ENCODE assay signal across 30 mouse cellular contexts in the genomic region with DNA sequence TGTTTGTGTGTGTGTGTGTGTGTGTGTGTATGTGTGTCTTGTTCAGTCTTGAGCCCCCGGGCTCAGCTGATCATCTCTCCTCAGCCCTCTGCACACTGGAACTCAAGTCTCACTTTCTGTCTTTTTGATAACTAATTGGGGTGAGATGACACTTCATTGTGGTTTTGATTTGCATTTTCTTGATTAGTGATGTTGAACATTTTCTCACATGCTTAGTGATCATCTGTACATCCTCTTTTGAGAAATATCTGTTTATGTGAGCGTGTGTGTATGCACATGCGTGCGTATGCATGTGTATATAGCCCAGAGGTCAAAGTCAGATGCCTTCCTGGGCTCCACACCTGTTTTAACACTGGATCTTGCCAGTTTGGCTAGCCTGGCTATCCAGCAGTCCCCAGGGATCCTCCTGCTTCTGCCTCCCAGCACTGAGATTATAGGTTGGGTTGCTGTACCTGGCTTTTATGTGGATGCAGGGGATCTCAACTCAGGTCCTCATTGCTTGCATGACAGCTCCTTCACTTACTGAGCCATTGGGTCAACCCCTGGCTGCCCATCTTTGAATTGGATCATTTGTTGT. TPM values are rescaled to one million over a fixed set of nuclear protein-coding genes. Genes with fewer than 3 reads are reported as not detected.
DNase-seq lines count a peak whose midpoint lies in the region; TF ChIP-seq lines count a peak whose summit lies in the region.
"Had no signal": no experiment of that assay in that cellular context is flagged by ENCODE, and none has a peak within 500 bp of the region (broad histone marks: within the 10 kb centered on the region; RNA-seq: fewer than 3 reads in every experiment).

No protein-coding gene starts in this region.

- H3K27me3 ChIP-seq in CH12.LX (replicated peaks): no peaks in the 10 kb centered on the region
- no peaks in the 10 kb centered on the region for H3K27me3 ChIP-seq in splenic B cell, adult 2 months (ENCODE audit: control insufficient read depth, insufficient read depth, low read length, poor library complexity, severe bottlenecking)
- H3K27me3 ChIP-seq: embryonic facial prominence, embryonic 13.5 days; forebrain, embryonic 13.5 days; heart, embryonic 13.5 days; intestine, embryonic 15.5 days; Patski had no signal

- TF ChIP-seq POLR2A in CH12.LX (IDR thresholded peaks at IDR 0.05; ENCODE audit: low read depth, low read length): no peak

- TF ChIP-seq CTCF in CH12.LX (conservative IDR thresholded peaks at IDR 0.05 in 1 of 2, IDR thresholded peaks at IDR 0.05 in 1 of 2; ENCODE audit: low read depth in 2 of 2, low read length in 2 of 2): no peak

- H3K4me1 ChIP-seq in CH12.LX (ENCODE audit: control insufficient read depth in 1 of 2, insufficient read depth in 2 of 2): peaks cover 20 to 87% of the 10 kb centered on the region in 2 experiments
- H3K4me1 ChIP-seq: embryonic facial prominence, embryonic 13.5 days; forebrain, embryonic 13.5 days had no signal

- no peak for TF ChIP-seq RAD21 in CH12.LX (IDR thresholded peaks at IDR 0.05; ENCODE audit: low read depth, low read length)

- peak; percentile 32 to 44 for DNase-seq in spleen, postnatal 36 days (ENCODE audit: low spot score in 2 of 2)
- no peak for DNase-seq in spleen, adult 18-20 months
- DNase-seq in CH12.LX (ENCODE audit: extremely low read depth) (no peak), MN1 (ENCODE audit: low spot score) (no peak)
- DNase-seq in induced T-regulatory cell, adult 2 months (ENCODE audit: low read depth): peak; percentile 39
- DNase-seq in splenic B cell, adult 2 months (ENCODE audit: low read depth, low spot score): peak; percentile 85
- DNase-seq in urinary bladder, postnatal 36 days (ENCODE audit: low spot score in 2 of 2): no peak
- no peak for DNase-seq in cerebellum, postnatal 14 days
- DNase-seq: adrenal gland, adult 8-10 months; adrenal gland, postnatal 25 days; cerebellum, adult 11-12 months; cerebellum, adult 8-10 months; cerebellum, postnatal 25 days; gastrocnemius, adult 2 months; gastrocnemius, postnatal 14 days; heart, adult 18-20 months; heart, postnatal 14 days; heart, postnatal 4 days; kidney, adult 11 months; kidney, adult 8-10 months had no signal

- H3K27ac ChIP-seq in CH12.LX (ENCODE audit: insufficient read depth, low read depth): no peak overlapping the region
- H3K27ac ChIP-seq: embryonic facial prominence, embryonic 10.5 days; embryonic facial prominence, embryonic 13.5 days; forebrain, embryonic 10.5 days; forebrain, embryonic 13.5 days; gastrocnemius, adult 2 months; heart, embryonic 13.5 days; hindbrain, embryonic 14.5 days; hindbrain, postnatal 0 days; intestine, embryonic 15.5 days had no signal

- peaks cover 0 to 1% of the 10 kb centered on the region in 2 experiments for H3K36me3 ChIP-seq in CH12.LX (replicated peaks in 1 of 2; ENCODE audit: control insufficient read depth in 1 of 2, insufficient read depth in 1 of 2, low read length in 1 of 2)
- H3K36me3 ChIP-seq in splenic B cell, adult 2 months (ENCODE audit: control insufficient read depth, insufficient read depth, low read length, poor library complexity, severe bottlenecking): no peaks in the 10 kb centered on the region
- H3K36me3 ChIP-seq: embryonic facial prominence, embryonic 10.5 days; embryonic facial prominence, embryonic 13.5 days; forebrain, embryonic 10.5 days; heart, embryonic 13.5 days; intestine, embryonic 15.5 days had no signal

- no peak overlapping the region for H3K4me3 ChIP-seq in CH12.LX (replicated peaks in 1 of 3; ENCODE audit: low read depth in 2 of 3, low read length in 2 of 3, poor library complexity in 1 of 3)
- H3K4me3 ChIP-seq: embryonic facial prominence, embryonic 10.5 days; embryonic facial prominence, embryonic 13.5 days; erythroblast, embryonic 14.5 days; forebrain, embryonic 10.5 days; forebrain, embryonic 13.5 days; gastrocnemius, adult 2 months; heart, embryonic 13.5 days; intestine, embryonic 15.5 days had no signal

- in situ Hi-C loops in CH12.LX (cut with MboI; ENCODE audit: low pct_ligation_motif_present, low pct_unique_long_range_greater_than_20kb, low sequenced_read_pairs): no loop called here

- dilution Hi-C loops in CH12.LX (cut with MboI; ENCODE audit: extremely low pct_ligation_motif_present, extremely low pct_unique_long_range_greater_than_20kb, low sequenced_read_pairs): no loop called here

- no peak; the same call in 1 of the 2 replicates for TF ChIP-seq EP300 in CH12.LX (IDR thresholded peaks at IDR 0.05; ENCODE audit: low read length)

- no peaks in the 10 kb centered on the region for H3K9me3 ChIP-seq in CH12.LX (replicated peaks; ENCODE audit: low read length)
- H3K9me3 ChIP-seq: embryonic facial prominence, embryonic 10.5 days; forebrain, embryonic 13.5 days; intestine, embryonic 15.5 days had no signal

- H3K79me2 ChIP-seq in CH12.LX (replicated peaks; ENCODE audit: control insufficient read depth, extremely low read depth, insufficient read depth, poor library complexity, severe bottlenecking): no peaks in the 10 kb centered on the region

- no peak overlapping the region for H3K9ac ChIP-seq in CH12.LX (ENCODE audit: insufficient read depth, low read depth)
- H3K9ac ChIP-seq: embryonic facial prominence, embryonic 13.5 days; forebrain, embryonic 13.5 days; heart, embryonic 13.5 days; hindbrain, embryonic 14.5 days; intestine, embryonic 15.5 days had no signal

- no peak overlapping the region for H3K4me2 ChIP-seq in CH12.LX (ENCODE audit: insufficient read depth, low read depth, poor library complexity, severe bottlenecking)
- H3K4me2 ChIP-seq: embryonic facial prominence, embryonic 13.5 days; forebrain, embryonic 13.5 days; heart, embryonic 13.5 days; hindbrain, embryonic 14.5 days; intestine, embryonic 15.5 days had no signal

TF ChIP-seq in CH12.LX, 34 proteins besides CTCF, POLR2A, EP300 and RAD21:
- TF ChIP-seq BHLHE40 (IDR thresholded peaks at IDR 0.05; ENCODE audit: low read depth, low read length): 0 out of 2 replicates have a peak, but pooled peaks have one; percentile 6
- TF ChIP-seq JUN (IDR thresholded peaks at IDR 0.05; ENCODE audit: insufficient read depth, low read depth, low read length): no peak

RNA-seq across cellular contexts. Expression of gene Inpp4a, which starts 10.4 kb away (rescaled TPM):
- total RNA-seq in CH12.LX (2012; rRNA removed): 7.0 TPM in 2 replicates
- total RNA-seq in CH12.LX (2014; rRNA removed): 1.5 TPM in 2 replicates
- 4.0 and 5.0 TPM in 2 replicates for polyA plus RNA-seq in CH12.LX (2012; ENCODE audit: insufficient read length, low read depth)

Comparison
In these comparisons a context has a peak if more than half of its experiments do, and no peak if none do; other contexts are left out.
1. DNase-seq: peak in spleen, postnatal 36 days (2 of 2), induced T-regulatory cell, adult 2 months (single experiment) and splenic B cell, adult 2 months (single experiment); none in spleen, adult 18-20 months (0 of 2), CH12.LX (single experiment), urinary bladder, postnatal 36 days (0 of 2), cerebellum, postnatal 14 days (0 of 2) and MN1 (single experiment).